Mouse (Mus musculus): ENCODE data around the gene Plekha1. TPM values are rescaled to one million over a fixed set of nuclear protein-coding genes. Genes with fewer than 3 reads are reported as not detected.

The Plekha1 gene
- polyA plus RNA-seq, 1 experiment: 13.4 TPM

GRCm38 (mm10) chr7:130884161-130884560 is 18.6 kb downstream of the Plekha1 start:
- TF ChIP-seq SRF (IDR thresholded peaks at IDR 0.05; ENCODE audit: control insufficient read depth, insufficient read length, low read depth) (no peak), TCF12 (IDR thresholded peaks at IDR 0.05; ENCODE audit: insufficient read depth, poor library complexity, severe bottlenecking) (no peak), MAX (IDR thresholded peaks at IDR 0.05; ENCODE audit: low read depth) (no peak), MYOD1 (IDR thresholded peaks at IDR 0.05; ENCODE audit: control insufficient read depth in 1 of 3, insufficient read length in 2 of 3, low read depth in 2 of 3) (no peak), REST (IDR thresholded peaks at IDR 0.05; ENCODE audit: insufficient read depth, insufficient read length) (no peak), TCF3 (IDR thresholded peaks at IDR 0.05; ENCODE audit: insufficient read length, low read depth) (no peak), POLR2A (IDR thresholded peaks at IDR 0.05; ENCODE audit: insufficient read length, low read depth) (no peak), E2F4 (IDR thresholded peaks at IDR 0.05; ENCODE audit: insufficient read depth) (no peak), USF1 (IDR thresholded peaks at IDR 0.05; ENCODE audit: low read depth) (no peak), POLR2AphosphoS2 (IDR thresholded peaks at IDR 0.05; ENCODE audit: insufficient read length, low read depth) (no peak), CEBPB (IDR thresholded peaks at IDR 0.05; ENCODE audit: insufficient read depth, poor library complexity, severe bottlenecking) (no peak)
- Histone ChIP-seq H3K27me3 (ENCODE audit: control insufficient read depth, insufficient read depth, insufficient read length) (no peaks in the 10 kb centered on the region), H3K4me3 (no peak overlapping the region), H3ac (ENCODE audit: control insufficient read depth, insufficient read length) (no peak overlapping the region), H3K36me3 (ENCODE audit: control insufficient read depth, insufficient read depth) (peaks cover 23% of the 10 kb centered on the region), H3K4me2 (ENCODE audit: low read depth) (no peak overlapping the region), H3K79me2 (ENCODE audit: control insufficient read depth, insufficient read depth) (peaks cover 4% of the 10 kb centered on the region)

DNA sequence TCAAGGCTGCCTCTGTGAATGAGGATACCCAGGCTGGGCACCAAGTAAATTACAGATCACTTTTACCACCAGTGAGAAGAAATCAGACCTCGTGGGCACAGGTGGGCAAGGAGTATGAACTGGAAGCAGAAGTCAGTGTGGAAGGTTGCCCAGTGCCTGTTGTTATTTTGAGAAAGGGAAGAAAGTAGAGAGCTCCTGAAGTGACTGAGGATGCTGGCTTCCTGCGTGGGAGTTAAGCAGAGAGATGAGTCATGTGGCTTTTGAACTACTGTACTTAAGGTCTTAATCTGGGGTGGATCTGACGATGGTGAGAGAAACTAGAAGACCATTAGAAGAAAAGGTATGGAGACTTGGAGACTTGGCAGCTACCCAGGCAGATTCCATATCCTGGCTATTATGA is 20.7 kb downstream of the Plekha1 start:
- Histone ChIP-seq H3K27me3 (ENCODE audit: control insufficient read depth, insufficient read depth, insufficient read length) (no peaks in the 10 kb centered on the region), H3K79me2 (ENCODE audit: control insufficient read depth, insufficient read depth) (peaks cover 4% of the 10 kb centered on the region), H3K4me3 (no peak overlapping the region), H3K36me3 (ENCODE audit: control insufficient read depth, insufficient read depth) (peaks cover 31% of the 10 kb centered on the region), H3ac (ENCODE audit: control insufficient read depth, insufficient read length) (no peak overlapping the region), H3K4me2 (ENCODE audit: low read depth) (peak overlapping the region; percentile 10)
- TF ChIP-seq MYOG (IDR thresholded peaks at IDR 0.05; ENCODE audit: control insufficient read depth in 1 of 3, insufficient read depth in 1 of 3, insufficient read length in 2 of 3, low read depth in 2 of 3): no peak
- TF ChIP-seq TCF3 (IDR thresholded peaks at IDR 0.05; ENCODE audit: insufficient read length, low read depth): no peak
- peak in 1 of 3 experiments; percentile 5 for TF ChIP-seq MYOD1 (IDR thresholded peaks at IDR 0.05; ENCODE audit: control insufficient read depth in 1 of 3, insufficient read length in 2 of 3, low read depth in 2 of 3)
- TF ChIP-seq POLR2A (IDR thresholded peaks at IDR 0.05; ENCODE audit: insufficient read length, low read depth): no peak
- TF ChIP-seq POLR2AphosphoS2 (IDR thresholded peaks at IDR 0.05; ENCODE audit: insufficient read length, low read depth): no peak
- no peak for TF ChIP-seq CEBPB (IDR thresholded peaks at IDR 0.05; ENCODE audit: insufficient read depth, poor library complexity, severe bottlenecking)

DNA sequence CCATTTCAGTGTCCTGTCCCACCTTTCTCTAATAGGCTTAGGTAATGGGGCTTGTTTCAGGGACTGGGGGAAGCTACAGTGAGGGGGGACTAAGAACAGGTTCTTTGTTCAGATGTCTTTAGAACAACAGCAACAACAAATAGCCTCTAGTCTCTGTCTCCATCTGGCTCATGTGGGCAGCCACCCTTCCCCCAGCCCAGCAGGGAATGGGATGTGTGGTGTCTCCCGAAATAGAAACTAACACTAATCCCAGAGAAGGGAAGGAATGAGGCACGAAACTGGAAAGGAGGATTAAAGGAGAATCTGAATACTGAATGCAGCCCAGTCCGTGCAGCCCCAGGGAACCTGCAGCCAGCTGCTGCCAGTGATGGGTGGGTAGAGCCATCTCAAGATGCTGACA is 22.4 kb downstream of the Plekha1 start:
- no peak overlapping the region for H3K4me3 ChIP-seq
- peaks cover 38% of the 10 kb centered on the region for H3K36me3 ChIP-seq (ENCODE audit: control insufficient read depth, insufficient read depth)
- H3ac ChIP-seq (ENCODE audit: control insufficient read depth, insufficient read length): no peak overlapping the region
- TF ChIP-seq REST (IDR thresholded peaks at IDR 0.05; ENCODE audit: insufficient read depth, insufficient read length): no peak
- TF ChIP-seq POLR2AphosphoS2 (IDR thresholded peaks at IDR 0.05; ENCODE audit: insufficient read length, low read depth): no peak
- TF ChIP-seq TCF12 (IDR thresholded peaks at IDR 0.05; ENCODE audit: insufficient read depth, poor library complexity, severe bottlenecking): no peak
- TF ChIP-seq TCF3 (IDR thresholded peaks at IDR 0.05; ENCODE audit: insufficient read length, low read depth): no peak
- TF ChIP-seq POLR2A (IDR thresholded peaks at IDR 0.05; ENCODE audit: insufficient read length, low read depth): no peak
- no peak for TF ChIP-seq USF1 (IDR thresholded peaks at IDR 0.05; ENCODE audit: low read depth)
- TF ChIP-seq MYOD1 (IDR thresholded peaks at IDR 0.05; ENCODE audit: control insufficient read depth in 1 of 3, insufficient read length in 2 of 3, low read depth in 2 of 3): peak in 2 of 3 experiments; percentile 40 to 44
- TF ChIP-seq MYOG (IDR thresholded peaks at IDR 0.05; ENCODE audit: control insufficient read depth in 1 of 3, insufficient read depth in 1 of 3, insufficient read length in 2 of 3, low read depth in 2 of 3): peak in 1 of 3 experiments; percentile 18
- no peak for TF ChIP-seq E2F4 (IDR thresholded peaks at IDR 0.05; ENCODE audit: insufficient read depth)
- no peak for TF ChIP-seq SRF (IDR thresholded peaks at IDR 0.05; ENCODE audit: control insufficient read depth, insufficient read length, low read depth)
- TF ChIP-seq CEBPB (IDR thresholded peaks at IDR 0.05; ENCODE audit: insufficient read depth, poor library complexity, severe bottlenecking): no peak
- TF ChIP-seq MAX (IDR thresholded peaks at IDR 0.05; ENCODE audit: low read depth): no peak
- no peaks in the 10 kb centered on the region for H3K27me3 ChIP-seq (ENCODE audit: control insufficient read depth, insufficient read depth, insufficient read length)
- H3K4me2 ChIP-seq (ENCODE audit: low read depth): peak overlapping the region; percentile 39
- H3K79me2 ChIP-seq (ENCODE audit: control insufficient read depth, insufficient read depth): peaks cover 4% of the 10 kb centered on the region

DNA sequence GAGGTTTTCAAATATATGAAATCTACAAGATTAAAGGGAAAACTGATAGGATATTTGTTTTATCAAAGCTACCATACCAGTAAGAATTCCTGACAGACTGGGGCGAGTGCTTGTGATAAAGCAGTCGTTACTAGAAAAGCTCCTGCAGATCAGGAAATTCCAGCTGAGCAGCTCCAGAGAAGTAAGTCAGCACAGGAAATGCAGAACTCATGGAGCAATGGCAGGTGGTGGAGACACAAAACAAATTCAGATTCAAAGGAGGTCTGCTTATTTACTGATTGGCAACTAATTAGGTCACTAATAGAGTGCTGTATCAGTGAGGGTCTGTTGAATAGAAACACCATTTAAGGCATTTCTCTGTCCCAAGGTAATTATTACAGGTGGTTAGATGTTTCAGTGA is 25.3 kb downstream of the Plekha1 start:
- no peak for TF ChIP-seq POLR2A (IDR thresholded peaks at IDR 0.05; ENCODE audit: insufficient read length, low read depth)
- no peak for TF ChIP-seq POLR2AphosphoS2 (IDR thresholded peaks at IDR 0.05; ENCODE audit: insufficient read length, low read depth)
- H3ac ChIP-seq (ENCODE audit: control insufficient read depth, insufficient read length): no peak overlapping the region
- H3K27me3 ChIP-seq (ENCODE audit: control insufficient read depth, insufficient read depth, insufficient read length): no peaks in the 10 kb centered on the region
- H3K79me2 ChIP-seq (ENCODE audit: control insufficient read depth, insufficient read depth): peaks cover under 1% of the 10 kb centered on the region
- H3K4me2 ChIP-seq (ENCODE audit: low read depth): no peak overlapping the region
- peaks cover 20% of the 10 kb centered on the region for H3K36me3 ChIP-seq (ENCODE audit: control insufficient read depth, insufficient read depth)
- H3K4me3 ChIP-seq: no peak overlapping the region

DNA sequence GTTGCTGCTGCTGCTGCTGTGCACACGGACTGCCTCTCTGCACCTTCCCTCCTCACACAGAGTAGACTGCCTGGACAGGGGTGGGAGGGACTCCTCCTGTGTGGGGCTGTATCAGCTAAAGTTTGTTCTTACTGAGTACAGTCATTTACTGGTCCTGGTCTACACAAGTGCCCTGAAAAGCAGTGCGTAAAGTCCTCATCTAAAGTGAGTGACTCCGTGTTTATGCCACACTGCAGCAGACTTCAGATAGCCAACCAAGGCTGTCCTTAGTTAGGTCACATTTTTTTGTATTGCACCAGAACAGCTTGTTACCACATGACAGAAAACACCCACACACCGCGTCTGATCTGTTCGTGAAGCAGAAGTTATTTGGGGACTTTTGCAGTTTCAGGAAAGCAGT is 27.4 kb downstream of the Plekha1 start:
- H3K36me3 ChIP-seq (ENCODE audit: control insufficient read depth, insufficient read depth): peaks cover 34% of the 10 kb centered on the region
- no peak overlapping the region for H3ac ChIP-seq (ENCODE audit: control insufficient read depth, insufficient read length)
- no peak overlapping the region for H3K4me3 ChIP-seq
- H3K27me3 ChIP-seq (ENCODE audit: control insufficient read depth, insufficient read depth, insufficient read length): no peaks in the 10 kb centered on the region
- TF ChIP-seq E2F4 (IDR thresholded peaks at IDR 0.05; ENCODE audit: insufficient read depth) (no peak), TCF3 (IDR thresholded peaks at IDR 0.05; ENCODE audit: insufficient read length, low read depth) (no peak), POLR2AphosphoS2 (IDR thresholded peaks at IDR 0.05; ENCODE audit: insufficient read length, low read depth) (no peak), REST (IDR thresholded peaks at IDR 0.05; ENCODE audit: insufficient read depth, insufficient read length) (no peak)
- no peak overlapping the region for H3K4me2 ChIP-seq (ENCODE audit: low read depth)
- H3K79me2 ChIP-seq (ENCODE audit: control insufficient read depth, insufficient read depth): no peaks in the 10 kb centered on the region
